Mouse (Mus musculus) myocyte (in vitro differentiated cells): Measurements from ENCODE around the gene Prkg1.

ENCODE experiments used
- E2F4 ChIP-seq: IDR thresholded peaks from one replicate; pipeline ENCODE4 v1.6.1; 2011; ENCODE audit warnings: mild to moderate bottlenecking, control low read depth, moderate library complexity; ENCODE audit not compliant: insufficient read depth
- MAX ChIP-seq: IDR thresholded peaks from one replicate; pipeline ENCODE4 v1.6.1; 2011; ENCODE audit warnings: low read depth, mild to moderate bottlenecking, control low read depth
- MYOD1 ChIP-seq, 3 experiments: IDR thresholded peaks; one replicate each; pipeline ENCODE4 v1.6.1; 2011; ENCODE audit warnings: control low read depth in 2 of 3, low read depth in 2 of 3, mild to moderate bottlenecking in 2 of 3, moderate library complexity in 1 of 3; ENCODE audit not compliant: insufficient read length in 2 of 3, control insufficient read depth in 1 of 3
- MYOG ChIP-seq, 3 experiments: IDR thresholded peaks; one replicate each; pipeline ENCODE4 v1.6.1; 2011; ENCODE audit warnings: control low read depth in 2 of 3, low read depth in 2 of 3, mild to moderate bottlenecking in 2 of 3; ENCODE audit not compliant: insufficient read length in 2 of 3, control insufficient read depth in 1 of 3, insufficient read depth in 1 of 3
- POLR2A ChIP-seq: IDR thresholded peaks from one replicate; pipeline ENCODE4 v1.6.1; 2011; ENCODE audit warnings: low read depth, mild to moderate bottlenecking, control low read depth, moderate library complexity; ENCODE audit not compliant: insufficient read length
- POLR2AphosphoS2 ChIP-seq: IDR thresholded peaks from one replicate; pipeline ENCODE4 v1.6.1; 2011; ENCODE audit warnings: low read depth, control low read depth; ENCODE audit not compliant: insufficient read length
- REST ChIP-seq: IDR thresholded peaks from one replicate; pipeline ENCODE4 v1.6.1; 2011; ENCODE audit warnings: mild to moderate bottlenecking, control low read depth, moderate library complexity; ENCODE audit not compliant: insufficient read depth, insufficient read length
- SRF ChIP-seq: IDR thresholded peaks from one replicate; pipeline ENCODE4 v1.6.1; 2011; ENCODE audit warnings: low read depth; ENCODE audit not compliant: control insufficient read depth, insufficient read length
- TCF12 ChIP-seq: IDR thresholded peaks from one replicate; pipeline ENCODE4 v1.6.1; 2011; ENCODE audit warnings: mild to moderate bottlenecking, control low read depth; ENCODE audit not compliant: poor library complexity, insufficient read depth, severe bottlenecking
- TCF3 ChIP-seq: IDR thresholded peaks from one replicate; pipeline ENCODE4 v1.6.1; 2011; ENCODE audit warnings: low read depth, control low read depth; ENCODE audit not compliant: insufficient read length
- USF1 ChIP-seq: IDR thresholded peaks from one replicate; pipeline ENCODE4 v1.6.1; 2011; ENCODE audit warnings: low read depth, mild to moderate bottlenecking, control low read depth, moderate library complexity

GRCm38 (mm10) chr19:31082226-31082625 lies 682.6 kb downstream of the Prkg1 start:
- no peak for TF ChIP-seq POLR2A
- no peak for TF ChIP-seq E2F4
- TF ChIP-seq TCF3, result no peak
- TF ChIP-seq MAX, result no peak
- TF ChIP-seq USF1, result no peak
- TF ChIP-seq SRF, result no peak
- no peak for TF ChIP-seq POLR2AphosphoS2
- no peak for TF ChIP-seq MYOG (IDR thresholded peaks at IDR 0.05; ENCODE audit: control insufficient read depth in 1 of 3, insufficient read depth in 1 of 3, insufficient read length in 2 of 3, low read depth in 2 of 3)
- TF ChIP-seq TCF12, result no peak
- TF ChIP-seq REST, result no peak
- no peak for TF ChIP-seq MYOD1 (IDR thresholded peaks at IDR 0.05; ENCODE audit: control insufficient read depth in 1 of 3, insufficient read length in 2 of 3, low read depth in 2 of 3)
